Mouse (Mus musculus) lung, postnatal 0 days (tissue): Measurements from ENCODE around the gene Zfp219.

Experiments
- CTCF ChIP-seq: IDR thresholded peaks from 2 replicates; pipeline ENCODE4 v1.5.1; 2016; ENCODE audit warnings: antibody characterized with exemption, mild to moderate bottlenecking
- EP300 ChIP-seq: IDR thresholded peaks from 2 replicates; pipeline ENCODE4 v1.6.1; 2016; ENCODE audit warnings: antibody characterized with exemption, mild to moderate bottlenecking, control low read depth

DNA sequence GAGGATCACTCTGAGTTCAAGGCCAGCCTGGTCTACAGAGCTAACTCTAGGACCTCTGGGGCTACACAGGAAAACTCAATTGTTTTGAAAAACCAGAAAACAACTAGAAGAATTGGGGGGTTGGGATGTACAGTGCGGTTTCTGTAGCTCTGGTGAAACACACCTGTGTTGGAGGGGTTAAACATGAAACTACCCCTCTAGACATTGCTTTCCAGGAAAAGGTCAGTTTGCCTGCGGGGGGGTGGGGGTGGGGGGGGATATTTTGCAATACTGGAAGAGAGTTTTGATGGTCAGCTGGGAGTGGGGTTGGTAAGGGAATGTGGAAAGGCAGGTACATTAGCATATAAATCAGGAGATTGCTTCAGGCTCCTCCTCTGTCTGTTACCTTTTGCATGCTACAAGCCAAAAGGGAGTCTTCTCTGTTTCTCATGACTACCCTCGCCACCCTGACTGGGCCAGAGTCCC is 1.7 kb upstream of the Zfp219 start:
- TF ChIP-seq EP300 (no peak), CTCF (no peak)
